Mouse (Mus musculus) c-Kit-positive CD71-positive TER-119-positive erythroid progenitor cells, embryonic 14.5 days (primary cell): ENCODE data around the gene Zfp219.
A peak's percentile ranks its signal among the peaks of the same experiment; 100 is the strongest.

ENCODE experiments used
- DNase-seq: peaks from one replicate; pipeline ENCODE4 v3.0.0-alpha.2; 2013; ENCODE audit warnings: low spot score

Gene Zfp219

DNA sequence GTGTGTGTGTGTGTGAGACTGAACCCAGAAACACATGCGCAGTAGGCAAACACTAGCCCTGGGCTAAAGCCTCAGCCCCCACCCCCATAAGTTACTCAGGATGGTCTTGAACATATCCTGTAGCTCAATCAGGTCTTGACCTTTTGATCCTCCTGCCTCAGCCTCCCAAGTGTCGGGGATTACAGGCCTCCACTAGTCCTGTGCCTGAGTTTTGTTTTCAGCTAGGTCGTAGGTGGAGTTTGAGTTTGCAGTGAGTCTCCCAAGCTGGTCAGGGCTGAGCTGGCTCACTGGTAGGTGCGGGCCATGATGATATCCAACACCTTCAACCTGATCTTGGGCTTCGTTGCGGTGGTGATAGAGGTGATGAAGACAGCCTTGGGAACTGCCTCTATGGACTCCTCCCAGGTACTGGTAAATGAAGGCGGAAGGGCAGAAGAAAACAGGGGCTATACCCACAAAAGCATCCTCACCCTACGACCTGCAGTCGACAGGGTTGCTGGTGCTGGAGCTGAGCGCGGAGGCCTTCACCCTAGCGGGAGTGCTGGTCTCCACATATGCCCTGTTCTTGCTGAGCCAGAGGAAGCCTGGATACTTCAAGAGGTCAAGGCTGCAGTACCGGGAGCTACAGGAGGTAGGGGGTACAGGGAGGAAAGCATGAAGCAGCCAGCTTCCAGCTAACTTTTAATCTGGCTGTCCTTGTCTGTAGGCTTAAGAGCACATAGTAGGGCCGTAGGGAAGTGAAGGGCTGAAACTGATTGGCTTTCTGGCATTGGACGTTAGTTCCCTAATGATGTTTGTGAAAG is 2.1 kb downstream of the Zfp219 start:
- DNase-seq: no peak

DNA sequence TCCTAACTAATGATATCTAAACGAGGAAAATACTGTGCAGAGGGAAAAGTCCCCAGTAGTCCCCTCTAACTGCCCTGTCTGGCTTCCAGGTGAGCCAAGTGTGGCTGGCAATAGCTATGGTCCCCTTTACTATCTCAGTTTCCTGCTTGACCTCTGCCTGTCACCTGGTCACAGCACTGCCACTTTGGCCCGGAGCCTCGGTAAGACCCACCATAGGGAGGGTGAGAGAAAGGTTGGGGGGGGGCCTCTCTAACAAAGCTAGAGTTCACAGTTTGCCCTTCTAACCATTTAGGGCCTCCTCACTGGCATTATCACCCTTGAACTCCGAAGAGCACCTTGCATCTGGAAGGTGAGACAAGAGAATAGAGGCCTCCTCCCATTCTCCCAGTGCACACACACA is 2.9 kb downstream of the Zfp219 start:
- DNase-seq: no peak

DNA sequence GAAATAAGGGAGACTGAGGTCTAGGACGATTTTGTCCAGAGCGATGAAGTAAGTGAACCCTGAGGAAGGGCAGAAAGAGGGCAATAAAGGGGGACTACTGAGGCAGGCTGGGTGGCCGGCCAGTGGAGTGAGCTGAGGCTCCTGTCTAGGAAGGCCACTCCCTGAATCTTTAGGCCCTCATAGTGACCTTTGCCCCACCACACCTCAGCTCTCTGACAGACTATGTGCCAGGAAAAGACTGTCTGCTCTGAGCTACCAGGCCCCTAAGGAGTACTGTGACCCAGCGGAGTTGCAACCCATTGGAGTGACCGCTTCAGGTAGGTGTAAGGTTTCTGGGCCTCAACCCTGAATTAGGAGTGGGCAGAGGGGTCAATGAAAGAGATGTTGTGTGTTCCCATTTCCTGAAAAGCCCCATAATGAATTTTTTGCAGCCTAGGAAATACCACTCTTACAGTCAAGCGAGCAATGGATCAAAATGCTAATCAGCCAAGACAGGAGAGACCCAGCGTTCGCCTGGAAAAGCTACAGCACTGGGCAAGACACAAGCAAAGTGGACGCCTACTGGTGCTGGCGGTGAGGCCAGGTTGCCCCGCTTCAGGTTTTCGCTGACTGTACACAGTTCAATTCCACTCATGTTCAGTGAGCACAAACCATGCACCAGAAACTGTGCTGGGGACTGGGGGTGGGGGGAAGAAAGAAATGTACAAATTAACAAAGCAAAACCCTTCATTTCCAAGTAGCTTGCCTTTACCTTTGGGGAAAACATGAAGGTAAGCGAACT is 3.7 kb downstream of the Zfp219 start:
- DNase-seq: no peak

DNA sequence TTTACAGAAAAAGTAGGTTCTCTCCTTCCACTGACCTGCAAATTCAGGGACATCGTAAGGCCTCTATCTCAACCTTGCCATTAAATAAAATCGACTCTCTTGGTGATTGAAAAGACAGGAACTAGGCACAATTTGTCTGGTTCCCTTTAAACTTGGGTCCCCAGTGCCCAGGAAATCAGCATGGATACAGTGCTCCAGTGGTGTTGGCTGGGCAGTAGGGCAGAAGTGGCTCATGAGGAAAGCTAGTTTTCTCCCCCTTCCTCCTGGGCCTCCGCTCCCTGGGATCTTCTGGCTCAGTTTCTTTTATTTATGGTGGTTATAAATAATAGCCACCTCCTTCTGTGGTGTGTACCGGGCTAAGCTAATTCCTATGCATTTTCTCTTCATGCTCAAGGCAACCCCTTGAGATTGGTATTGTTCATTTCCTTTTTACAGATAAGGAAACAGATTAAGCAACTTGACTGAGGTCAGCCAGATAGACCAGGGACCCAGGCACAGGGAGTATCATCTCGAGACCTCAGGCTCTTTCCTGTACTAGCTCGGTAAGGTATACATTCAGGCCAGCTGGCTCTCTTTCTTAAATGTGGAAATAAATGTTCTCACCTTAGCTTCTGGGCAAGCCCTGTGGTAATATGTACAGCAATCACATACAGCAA is 5.0 kb downstream of the Zfp219 start, which contains the start of gene Tmem253:
Gene Tmem253 (plus strand): TSS at position 214 of the 656 bp plus-strand sequence.
- no peak for DNase-seq

DNA sequence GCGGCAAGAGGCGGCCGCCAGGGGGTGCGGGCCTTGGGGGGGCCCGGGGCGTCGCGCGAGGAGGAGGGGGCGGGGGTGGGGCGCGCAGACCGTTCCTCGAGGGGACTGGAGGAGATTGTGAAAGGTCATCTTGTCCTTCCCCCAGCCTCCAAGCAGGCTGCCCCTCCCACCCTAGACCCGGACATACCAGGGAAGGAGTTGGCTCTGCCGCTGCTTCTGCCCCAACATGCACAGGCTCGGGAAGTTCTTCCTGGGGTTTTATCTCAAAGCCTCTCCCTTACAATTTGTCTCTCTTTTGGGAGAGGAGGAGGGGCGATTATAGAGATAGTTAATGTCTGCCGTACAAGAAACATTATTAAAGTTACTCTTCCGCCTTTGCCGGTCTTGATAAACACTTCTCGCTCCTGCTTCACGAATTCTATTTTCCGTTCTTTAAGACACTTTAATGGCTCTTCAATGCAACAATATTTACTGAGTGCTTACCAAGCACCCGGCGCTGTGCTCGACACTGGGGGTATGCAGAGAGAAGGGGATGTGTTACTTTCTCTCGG is 5.7 kb downstream of the Zfp219 start:
- peak; percentile 45 for DNase-seq

DNA sequence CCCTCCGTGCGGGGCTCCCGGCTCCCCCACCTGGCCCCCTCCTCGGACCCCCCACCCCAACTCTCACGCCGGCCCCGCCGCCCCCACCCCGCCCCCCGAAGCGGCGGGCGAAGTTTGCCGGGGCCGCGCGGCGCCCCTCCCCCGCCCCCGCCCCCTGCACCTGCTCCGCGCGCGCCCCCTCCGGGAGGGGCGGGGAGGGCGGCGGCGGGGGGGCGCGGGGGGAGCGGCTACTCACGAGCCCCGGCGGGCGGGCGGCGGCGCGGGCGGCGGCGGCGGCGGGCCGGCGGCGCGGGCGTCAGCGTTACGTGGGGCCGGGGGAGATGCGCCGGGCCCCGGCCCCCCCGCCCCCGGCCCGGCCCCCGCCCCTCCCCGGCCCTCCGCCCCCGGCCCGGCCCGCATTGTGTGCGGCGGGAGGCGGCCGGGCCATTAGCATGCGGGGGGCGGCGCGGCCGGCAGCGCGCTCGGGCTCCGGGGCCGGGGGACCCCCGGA is 6.2 kb downstream of the Zfp219 start:
- DNase-seq: no peak

DNA sequence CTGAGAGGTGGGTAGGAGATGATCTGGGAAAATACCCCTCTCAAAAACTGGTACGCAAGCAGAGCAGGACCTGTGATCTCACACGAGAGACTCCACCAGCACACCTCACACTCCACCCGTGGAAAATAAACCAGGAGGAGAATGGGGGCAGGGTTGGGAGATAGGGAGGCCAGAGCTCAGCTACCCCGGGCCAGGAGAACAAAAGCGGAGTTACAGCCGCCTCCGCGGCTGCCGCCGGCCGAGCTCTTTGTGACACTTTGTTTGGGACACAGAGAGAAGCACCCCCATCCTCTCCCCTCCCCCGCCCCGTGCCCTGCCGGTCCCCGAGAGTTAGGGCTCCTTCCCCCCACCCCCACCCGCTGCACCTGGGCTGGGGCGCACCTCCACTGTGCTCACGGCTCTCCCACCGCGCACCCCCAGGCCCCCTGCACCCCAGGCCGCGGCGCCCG is 6.7 kb downstream of the Zfp219 start:
- DNase-seq: no peak

DNA sequence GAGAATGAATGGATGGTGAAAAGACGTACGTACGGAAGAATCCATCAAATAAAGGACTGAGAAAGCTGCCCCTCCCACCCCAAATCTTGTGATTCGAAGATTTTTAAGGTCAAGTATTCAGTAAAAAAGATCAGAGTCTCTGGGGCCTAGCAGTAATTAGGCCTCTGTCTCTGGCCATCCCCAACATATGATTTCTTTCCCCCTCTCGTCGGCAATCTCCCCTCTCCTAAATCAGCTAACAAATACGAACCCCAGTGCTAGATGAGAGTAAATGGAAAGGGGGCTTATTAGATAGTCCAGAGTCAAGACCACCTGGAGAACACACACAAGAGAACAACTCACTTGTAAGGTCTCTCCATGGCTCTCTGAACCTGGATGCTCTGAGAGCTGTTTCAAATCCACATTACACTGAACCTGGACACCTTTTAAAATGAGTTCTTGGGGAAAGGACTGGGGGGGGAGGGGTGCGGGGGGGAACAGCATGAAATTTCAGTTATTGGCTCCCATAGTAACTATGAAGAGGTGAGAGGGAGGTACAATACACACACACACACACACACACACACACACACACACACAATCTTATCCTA is 7.4 kb downstream of the Zfp219 start:
- DNase-seq: no peak

DNA sequence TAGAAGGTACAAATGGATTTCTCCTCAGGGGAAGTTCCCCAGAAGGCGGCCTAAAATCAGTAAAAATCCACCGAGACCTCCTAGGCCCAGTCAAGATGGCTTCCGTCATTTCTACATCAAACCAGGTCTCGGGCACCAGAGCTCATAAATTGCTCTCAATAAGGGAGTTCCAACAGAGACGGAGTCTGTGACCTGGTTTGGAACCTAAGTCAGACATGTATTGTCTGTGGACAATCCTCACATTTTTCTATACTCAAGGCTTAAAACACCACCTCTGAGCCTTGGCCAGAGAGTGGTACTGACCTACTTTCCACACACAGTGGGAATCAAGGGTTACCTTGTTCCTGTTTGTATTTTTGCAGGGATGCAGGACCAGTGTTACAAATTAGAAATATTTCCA is 8.0 kb downstream of the Zfp219 start:
- DNase-seq: no peak

DNA sequence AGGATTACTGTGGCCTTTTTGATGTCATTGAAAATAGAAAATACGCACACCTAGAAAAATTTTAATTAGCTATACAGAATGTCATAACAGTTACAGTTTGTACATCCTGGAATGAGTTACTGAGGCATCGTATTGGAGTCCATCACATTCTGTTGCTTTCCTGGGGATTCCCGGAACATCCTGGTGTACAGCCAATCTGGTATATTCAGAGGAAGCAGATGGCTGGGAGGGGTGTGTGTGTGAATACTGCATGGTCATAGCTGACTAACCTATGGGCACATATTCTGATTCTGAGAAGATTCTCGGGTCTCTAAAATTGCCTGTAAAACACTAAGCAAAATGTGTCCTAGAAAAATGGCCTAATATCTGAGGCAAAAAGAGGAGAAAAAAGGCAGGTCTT is 8.4 kb downstream of the Zfp219 start:
- DNase-seq: no peak

DNA sequence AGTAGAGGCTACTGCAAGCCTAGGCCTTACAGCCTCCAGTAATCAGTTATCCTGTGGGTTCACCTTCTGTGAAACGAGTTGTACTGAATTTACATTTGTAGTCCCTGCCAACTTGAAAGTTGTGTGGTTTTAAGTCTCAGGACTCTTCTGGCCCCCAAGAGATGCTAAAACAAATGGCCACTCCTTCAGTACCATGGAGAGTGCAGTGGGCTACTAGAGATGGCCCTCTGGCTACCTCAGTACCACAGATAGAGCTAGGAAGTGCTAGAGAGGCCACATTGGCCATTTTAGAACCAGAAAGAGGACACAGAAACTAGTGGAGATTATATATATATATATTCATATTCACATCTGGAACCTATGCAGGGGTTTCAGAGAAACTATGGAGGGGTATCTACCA is 8.8 kb downstream of the Zfp219 start:
- DNase-seq: no peak

DNA sequence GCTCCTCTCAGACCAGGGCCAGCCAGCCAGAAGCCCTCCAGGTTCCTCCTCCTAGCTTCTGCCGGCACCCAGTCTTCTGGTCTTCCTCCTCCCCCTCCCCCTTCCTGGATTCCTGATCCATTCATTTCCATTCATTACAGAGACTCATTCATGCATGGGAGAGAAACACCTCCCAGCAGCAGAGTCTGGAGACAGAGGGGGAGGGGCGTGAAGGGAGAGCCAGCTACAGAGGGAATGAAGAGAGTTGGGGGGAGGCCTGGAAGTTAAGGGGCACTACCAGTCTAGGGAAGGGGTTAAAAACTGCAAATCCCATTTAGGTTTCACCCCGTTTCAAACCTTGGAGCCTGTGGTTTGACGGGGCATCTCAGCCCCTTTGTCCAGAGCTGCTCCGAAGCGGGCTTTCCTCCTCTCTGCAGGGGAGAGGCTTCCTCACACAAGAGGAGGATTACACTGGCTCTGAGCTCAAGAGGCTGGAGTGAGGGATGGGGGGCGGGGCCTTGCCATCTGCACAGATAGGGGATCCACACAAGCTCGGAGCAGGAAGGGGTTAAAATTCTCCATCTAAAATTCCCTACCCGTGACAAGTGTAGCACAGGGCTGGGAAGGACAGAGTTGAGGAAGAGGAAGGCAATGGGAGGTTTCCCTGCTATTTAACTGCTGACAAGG is 10.0 kb downstream of the Zfp219 start:
- no peak for DNase-seq

DNA sequence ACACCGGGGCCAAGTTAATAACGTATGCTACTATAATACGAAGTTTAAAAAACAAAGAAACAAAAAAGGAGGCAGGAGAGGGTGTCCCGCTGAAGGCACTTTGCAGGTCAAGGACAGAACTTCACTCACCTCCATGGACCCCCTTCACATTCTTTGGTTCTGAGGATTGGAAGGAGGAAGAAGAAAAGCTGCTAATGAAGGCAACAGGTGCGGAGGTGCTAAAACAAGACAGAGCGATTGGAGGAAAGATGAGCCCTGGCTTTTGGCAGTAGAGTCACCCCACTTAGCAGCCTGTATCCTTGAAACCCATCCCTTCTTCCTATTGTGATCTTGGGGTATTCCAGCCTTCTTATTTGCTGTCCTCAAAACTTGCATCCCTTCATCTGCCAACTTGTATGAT is 10.7 kb downstream of the Zfp219 start:
- no peak for DNase-seq

DNA sequence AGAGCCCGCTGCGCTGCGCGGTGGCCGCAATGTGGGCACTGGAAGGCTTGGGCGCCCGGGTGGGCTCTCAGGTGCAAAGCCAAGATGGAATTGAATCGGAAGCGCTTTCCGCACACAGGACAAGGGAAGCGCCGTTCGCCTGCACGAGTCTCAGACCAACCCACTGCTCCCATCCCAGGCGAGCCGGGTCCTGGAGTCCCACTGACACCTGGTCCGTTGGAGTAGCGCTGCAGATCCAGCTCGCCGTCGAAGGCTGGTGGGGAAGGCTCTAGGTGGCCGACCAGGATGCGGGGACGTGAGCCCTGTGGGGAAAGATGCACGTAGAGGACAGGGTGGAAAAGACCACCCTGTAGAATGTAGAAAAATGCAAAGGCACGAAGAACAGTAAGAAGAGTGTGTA is 11.2 kb downstream of the Zfp219 start:
- no peak for DNase-seq

DNA sequence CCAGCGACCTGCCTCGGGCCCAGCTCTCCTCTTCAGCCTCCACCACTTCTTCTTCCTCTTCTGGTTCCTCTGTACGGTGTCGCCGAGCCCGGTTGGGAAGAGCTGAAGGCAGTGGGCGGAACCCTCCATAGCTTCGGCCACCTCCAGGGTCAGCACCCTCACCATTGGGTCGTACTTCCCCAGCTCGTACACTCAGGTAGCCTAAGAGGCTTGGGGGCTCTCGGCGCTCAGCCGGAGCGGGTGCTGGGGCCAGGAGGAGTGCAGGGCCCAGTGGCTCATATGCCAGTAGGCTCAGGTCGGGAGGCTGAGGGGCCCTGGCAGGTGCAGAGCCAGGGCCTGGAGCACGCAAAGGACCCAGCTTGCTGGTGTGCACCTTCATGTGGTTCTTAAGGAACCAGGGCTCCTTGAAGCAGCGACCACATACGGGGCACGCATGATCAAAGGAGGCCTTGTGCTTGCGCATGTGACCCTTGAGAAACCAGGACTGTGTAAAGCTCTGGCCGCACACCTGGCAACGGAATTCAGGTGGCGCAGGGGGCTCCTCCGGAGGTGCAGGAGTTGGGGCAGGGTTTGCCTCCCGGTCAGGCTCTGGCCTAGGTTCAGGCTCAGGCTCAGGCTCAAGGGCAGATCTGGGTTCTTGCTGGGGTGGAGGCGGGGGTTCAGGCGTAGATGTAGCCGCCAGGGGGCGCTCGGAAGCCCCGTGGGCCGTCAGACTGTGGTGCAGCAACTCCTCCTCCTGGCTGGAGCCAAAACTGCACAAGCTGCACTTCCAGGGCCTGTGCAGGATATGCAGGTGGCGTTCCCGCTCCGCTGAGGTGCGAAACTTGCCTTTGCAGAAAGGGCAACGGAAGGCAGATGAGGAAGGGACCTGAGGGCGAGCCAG is 12.0 kb downstream of the Zfp219 start:
- DNase-seq: peak; percentile 81

DNA sequence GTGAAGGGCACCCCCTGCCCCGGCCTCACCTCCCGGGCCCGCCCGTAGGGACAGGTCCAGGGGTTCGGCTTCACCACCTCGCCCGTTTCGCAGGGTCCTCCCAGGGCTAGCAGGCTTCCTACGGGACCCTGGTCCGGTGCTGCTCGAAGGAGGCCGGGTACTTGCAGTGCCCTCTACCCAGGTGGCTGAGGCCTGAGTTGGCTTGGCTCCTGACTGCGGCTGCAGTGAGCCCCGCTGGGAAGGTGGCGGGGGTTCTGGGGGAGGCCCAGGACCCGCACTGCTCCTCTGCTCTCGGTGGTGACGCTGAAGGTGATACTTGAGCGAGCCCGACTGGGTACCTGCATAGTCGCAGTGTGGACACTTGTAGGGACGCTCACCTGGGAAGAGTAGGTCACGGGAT is 13.8 kb downstream of the Zfp219 start:
- no peak for DNase-seq

DNA sequence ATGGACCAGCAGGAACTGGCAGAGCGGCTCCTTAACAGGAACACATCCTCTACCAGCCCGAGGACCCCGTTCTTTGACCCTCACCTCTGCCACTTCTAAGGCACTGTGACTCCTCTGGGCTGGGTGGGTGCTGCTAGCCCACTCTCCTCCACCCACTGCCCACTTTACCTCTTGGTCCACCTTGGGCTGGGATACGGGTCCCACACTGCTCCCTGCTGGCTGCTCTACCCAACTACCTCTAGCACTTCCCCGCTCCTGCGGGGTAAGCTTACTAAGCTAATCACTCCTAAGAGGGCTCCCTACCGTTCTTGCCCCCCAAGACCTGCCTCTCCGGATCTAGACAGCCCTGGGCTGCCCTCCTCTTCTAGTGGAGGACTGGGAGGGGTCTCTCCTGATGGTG is 14.3 kb downstream of the Zfp219 start:
- DNase-seq: no peak

DNA sequence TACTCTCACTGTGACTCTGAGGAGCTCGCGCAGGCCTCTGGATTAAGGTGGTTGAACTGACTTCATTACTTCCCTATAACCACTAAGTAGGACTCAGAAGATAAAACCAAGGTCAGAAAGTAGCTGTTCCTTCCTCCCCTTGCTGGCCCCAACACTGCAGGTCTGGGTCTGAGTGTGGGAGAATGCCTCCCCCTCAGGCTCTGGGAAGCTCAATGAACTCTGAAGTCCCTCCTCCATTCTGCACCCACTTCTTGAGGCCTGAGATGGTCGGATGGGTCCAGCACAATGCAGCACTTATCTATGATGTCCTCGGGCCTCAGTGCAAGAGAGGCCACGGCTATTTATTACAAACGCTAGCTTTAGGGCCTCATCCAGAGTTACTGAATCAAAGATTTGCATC is 14.9 kb downstream of the Zfp219 start:
- no peak for DNase-seq

DNA sequence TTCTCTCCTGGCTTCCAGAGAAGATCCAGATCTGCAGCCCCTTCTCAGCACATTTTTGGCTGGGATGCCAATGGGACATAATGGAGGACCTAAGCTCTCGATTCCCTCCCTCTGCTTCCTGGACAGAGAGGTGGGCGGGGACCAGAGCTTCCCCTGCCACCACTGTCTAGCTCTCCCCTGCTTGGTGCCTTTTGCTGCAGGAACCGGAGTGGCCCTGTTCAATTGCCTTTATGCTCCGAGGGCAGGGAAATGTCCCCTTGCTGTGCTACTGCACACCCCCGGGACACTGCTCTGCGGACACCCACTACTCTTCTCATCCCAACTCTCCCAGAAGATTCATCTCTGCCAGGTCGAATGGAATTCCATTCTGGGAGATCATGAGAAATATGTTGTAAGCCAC is 15.4 kb downstream of the Zfp219 start:
- DNase-seq: no peak

DNA sequence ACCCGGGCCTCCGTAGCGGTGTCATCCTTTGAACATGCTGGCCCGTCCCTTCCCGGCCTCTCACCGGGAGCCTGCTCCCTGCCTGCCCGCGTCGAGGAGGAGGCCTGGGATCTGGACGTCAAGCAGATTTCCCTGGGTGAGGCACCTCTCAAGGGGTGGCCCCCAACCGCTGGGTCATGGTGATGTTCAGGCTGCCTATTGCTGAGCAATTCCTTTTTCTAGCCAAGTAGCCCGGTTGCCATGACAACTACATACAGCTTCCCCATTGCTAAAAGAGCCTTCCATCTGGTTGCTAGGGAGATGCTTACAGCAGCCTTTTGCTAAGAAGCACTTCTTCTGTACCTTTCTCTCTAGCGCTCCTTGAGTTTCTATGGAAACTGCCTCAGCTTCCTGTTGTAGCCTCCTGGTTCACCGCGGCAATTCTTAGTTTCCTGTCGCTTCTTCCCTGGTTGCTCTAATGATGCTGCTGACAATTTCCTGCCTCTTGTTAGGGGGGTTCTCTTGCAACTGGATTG is 16.5 kb downstream of the Zfp219 start:
- no peak for DNase-seq
